Mouse (Mus musculus) cerebellum, adult (tissue): ENCODE results near the gene Shank2.

ENCODE experiments used
- ATAC-seq: cut with Nextera tagmentation; 2 replicates; pipeline ENCODE4 v1.9.2; 2017; ENCODE audit warnings: mild to moderate bottlenecking, moderate library complexity, mixed read lengths; ENCODE audit not compliant: insufficient number of reproducible peaks, low FRiP score, low TSS enrichment

Gene Shank2

GRCm38 (mm10) chr7:144001628-144002027 is at the start of gene Shank2:
Gene Shank2 (plus strand): TSS chr7:144001928.
- no peak for ATAC-seq

- no peak for ATAC-seq
Observed at GRCm38 (mm10) chr7:143952130-143952529, 49.6 kb upstream of the Shank2 start.

DNA sequence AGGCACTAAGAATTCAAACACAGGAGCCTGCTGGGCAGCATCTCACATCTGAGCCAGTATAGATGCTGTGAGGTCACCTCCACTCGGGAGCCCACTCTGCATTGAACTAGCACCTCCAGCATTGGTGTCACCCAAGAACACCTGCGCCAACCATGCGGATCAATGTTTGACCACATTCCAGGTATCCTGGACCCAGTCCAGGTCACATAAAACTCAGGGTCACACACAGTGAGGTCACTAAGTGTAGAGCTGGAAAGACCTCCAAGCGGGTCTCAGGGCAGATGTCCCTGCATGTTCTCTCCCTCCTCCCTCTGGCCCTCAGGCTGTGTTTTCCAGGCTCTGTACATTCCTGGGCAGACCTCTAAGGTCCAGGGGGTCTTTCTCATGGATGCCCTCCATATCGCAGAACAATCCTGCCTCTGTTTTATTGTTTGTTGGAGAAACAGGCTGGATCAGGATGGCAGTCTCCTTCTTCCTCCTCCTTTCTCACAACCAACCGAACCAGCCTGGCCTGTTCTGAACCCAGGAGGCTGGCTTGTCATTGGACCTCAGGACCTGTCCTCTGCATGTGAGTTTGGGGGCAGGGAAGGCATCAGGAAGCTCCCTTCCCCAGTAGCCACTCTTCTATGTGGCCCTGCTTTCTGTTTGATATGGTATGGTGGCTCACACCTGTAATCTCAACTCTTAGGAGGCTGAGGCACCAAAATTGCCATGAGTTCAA is 45.0 kb upstream of the Shank2 start:
- no peak for ATAC-seq

- no peak for ATAC-seq
Observed at GRCm38 (mm10) chr7:143958030-143958565, 43.6 kb upstream of the Shank2 start.

GRCm38 (mm10) chr7:143963813-143964212 is 37.9 kb upstream of the Shank2 start:
- no peak for ATAC-seq

DNA sequence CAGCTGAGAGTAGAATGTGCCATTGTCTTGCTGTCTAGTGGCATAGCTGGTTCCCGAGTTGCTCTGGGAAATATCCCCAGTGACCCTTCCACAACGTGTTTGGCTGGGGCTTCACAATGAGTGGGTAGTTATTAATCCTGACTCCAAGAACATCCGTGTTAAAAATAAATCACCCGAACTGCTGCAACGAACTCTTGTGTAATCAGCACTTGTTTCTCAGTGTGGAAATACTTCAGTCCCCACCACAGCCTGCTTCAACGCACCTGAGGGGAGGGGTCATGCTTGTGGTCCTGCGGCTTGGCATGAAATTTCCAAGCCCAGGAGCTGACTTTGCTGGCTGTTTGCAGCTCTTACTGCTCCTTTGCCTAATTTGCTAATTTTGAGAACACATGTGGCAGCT is 35.1 kb upstream of the Shank2 start:
- ATAC-seq, result no peak

GRCm38 (mm10) chr7:143977491-143977830 is 24.3 kb upstream of the Shank2 start:
- no peak for ATAC-seq

DNA sequence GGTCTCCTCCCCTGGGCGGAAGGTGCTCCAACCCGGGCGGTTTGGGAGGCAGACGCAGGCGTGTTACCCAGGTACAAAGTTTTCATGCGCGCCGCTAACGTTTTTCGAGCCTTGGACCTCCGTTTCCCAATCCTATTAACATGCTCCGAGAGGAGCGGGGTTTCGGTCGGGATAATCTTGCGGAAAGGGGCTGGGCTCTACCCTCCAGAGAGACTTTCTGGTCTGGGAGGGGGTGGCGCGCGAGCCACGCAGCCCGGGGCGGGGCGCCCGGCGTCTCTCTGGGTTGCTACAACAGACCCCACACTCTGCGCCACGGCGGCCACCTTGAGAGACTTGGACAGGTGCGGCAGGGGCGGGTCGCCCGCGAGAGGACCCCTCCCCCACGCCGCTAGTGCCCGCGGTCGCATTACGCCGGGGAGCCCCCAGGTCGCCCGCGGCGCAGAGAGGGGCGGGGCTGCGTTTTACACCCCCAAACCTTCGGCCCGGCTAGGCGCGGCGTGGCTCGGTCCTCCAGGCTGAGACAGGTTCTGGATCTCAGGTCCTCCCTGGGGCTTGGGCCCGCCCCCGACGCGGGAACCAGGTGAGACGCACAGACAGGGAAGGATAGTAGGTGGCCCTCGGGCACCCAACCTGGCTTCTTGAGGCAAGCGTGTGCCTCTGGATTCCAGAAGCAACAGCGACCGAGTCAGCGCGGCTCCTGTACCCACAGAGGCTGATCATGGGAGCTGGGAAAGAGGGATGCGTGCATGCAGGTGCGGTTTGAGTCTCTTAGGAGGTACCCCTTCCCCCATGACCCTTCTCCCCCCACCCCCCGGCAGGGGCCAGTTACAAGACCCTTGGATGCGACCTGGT is 23.7 kb upstream of the Shank2 start:
- no peak for ATAC-seq

- ATAC-seq, result no peak
Observed at GRCm38 (mm10) chr7:143978741-143979371, 22.9 kb upstream of the Shank2 start.

- no peak for ATAC-seq
Observed at GRCm38 (mm10) chr7:143979986-143980385, 21.7 kb upstream of the Shank2 start.

DNA sequence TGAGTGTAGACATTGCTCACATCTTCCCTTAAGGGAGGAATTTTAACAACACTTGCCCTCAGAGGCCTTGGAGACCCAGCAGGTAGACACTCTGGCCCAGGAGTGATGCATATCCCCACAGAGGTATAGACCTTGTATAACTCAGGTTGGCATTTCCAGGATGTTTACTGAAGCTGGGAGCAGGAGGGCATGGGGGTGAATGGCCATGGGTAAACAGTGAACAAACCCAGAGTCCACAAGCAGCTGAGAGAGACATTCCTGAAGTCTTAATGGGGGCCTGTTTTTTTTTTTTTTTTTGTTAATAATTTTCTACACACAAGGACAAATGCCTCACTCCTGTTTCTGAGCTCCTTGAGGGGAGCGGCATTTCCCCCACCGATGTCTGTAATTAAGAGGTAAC is 15.4 kb upstream of the Shank2 start:
- ATAC-seq, result no peak

- ATAC-seq, result no peak
Observed at GRCm38 (mm10) chr7:143991160-143991559, 10.6 kb upstream of the Shank2 start.

GRCm38 (mm10) chr7:143999073-143999472 is 2.7 kb upstream of the Shank2 start:
- ATAC-seq, result no peak

- no peak for ATAC-seq
Observed at GRCm38 (mm10) chr7:144003471-144003870, 1.7 kb downstream of the Shank2 start.

GRCm38 (mm10) chr7:144008079-144008478 is 6.4 kb downstream of the Shank2 start:
- ATAC-seq, result no peak

DNA sequence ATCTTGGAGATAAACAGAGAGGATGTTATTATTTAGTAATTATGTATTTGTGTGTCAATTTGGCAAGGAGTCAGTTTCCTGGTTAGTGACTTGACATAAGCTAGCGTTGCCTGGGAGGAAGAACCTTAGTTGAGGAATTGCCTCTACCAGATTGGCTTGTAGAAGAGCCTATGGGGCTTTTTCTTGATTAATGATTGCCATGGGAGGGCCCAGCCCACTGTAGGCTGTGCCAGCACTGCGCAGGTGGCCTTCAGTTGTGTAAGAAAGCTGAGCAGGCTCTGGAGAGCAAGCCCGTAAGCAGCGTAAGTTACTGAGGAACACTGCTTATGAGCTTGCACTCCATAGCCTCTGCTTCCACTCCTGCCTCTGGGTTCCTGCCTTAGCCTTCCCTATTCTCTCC is 7.3 kb downstream of the Shank2 start:
- no peak for ATAC-seq

DNA sequence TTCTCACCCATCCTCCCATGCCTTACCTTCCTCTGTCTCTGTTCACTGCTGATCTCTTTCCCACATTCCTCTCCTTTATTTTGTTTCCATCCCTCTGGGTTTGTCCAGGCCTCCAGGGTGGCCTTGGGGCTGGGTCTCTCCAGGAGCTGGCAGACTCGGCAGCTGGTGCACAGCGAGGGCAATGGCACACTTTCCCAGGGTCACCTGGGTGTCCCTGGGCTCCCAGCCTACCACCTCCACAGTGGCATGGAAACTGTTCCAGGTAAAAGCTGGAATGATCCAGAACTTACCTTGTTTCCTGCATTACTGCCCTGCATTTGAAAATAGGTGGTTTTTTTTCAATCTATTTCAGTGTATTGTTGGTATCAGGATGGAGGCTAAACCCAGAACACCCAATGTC is 12.8 kb downstream of the Shank2 start:
- ATAC-seq, result no peak

- no peak for ATAC-seq
Observed at GRCm38 (mm10) chr7:144021801-144022200, 20.1 kb downstream of the Shank2 start.

DNA sequence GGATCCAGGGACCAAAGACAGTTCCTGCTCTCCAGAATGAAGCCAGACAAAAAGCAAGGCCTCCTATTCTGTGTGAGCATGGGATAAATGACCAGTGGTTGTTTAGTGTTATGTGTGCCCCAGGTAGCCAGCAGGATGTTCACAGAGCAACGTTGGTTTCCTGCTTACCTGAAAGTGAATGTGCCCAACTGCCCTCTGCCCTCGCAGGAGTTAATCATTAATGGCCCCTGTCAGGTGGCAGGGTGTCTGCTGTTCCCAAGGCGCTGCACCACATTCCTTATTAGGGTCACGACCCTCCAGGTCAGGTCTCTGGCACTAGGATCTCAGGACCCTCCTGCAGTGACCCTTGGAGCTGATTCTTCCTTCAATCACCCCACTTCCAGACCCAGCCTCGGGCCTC is 21.0 kb downstream of the Shank2 start:
- ATAC-seq, result no peak

DNA sequence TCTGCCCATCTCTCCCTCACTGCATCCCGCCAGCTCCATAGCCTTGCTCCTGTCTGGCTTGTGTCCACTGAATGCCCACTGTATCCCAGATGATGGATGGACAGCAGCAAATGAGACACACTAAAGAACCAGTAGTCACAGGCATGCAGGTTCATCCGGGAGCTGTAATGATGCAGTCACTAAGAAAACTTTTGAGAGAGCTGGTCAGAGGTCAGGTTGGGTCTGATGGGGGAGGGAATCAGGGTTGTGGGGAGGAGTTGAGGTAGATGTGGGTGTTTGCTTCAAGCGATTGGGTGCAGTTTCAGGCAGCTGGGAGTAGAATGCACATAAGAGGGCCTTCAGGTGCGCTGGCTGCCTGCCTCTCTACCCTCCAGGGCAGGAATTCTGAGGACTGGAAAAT is 21.8 kb downstream of the Shank2 start:
- no peak for ATAC-seq
